Mouse (Mus musculus): ENCODE results near the gene Nkapl.
"Not testable (repeated sequence)": the region's sequence is repeated elsewhere in the genome, so short reads cannot be mapped to it uniquely, and the experiment has no call there.

The Nkapl gene

DNA sequence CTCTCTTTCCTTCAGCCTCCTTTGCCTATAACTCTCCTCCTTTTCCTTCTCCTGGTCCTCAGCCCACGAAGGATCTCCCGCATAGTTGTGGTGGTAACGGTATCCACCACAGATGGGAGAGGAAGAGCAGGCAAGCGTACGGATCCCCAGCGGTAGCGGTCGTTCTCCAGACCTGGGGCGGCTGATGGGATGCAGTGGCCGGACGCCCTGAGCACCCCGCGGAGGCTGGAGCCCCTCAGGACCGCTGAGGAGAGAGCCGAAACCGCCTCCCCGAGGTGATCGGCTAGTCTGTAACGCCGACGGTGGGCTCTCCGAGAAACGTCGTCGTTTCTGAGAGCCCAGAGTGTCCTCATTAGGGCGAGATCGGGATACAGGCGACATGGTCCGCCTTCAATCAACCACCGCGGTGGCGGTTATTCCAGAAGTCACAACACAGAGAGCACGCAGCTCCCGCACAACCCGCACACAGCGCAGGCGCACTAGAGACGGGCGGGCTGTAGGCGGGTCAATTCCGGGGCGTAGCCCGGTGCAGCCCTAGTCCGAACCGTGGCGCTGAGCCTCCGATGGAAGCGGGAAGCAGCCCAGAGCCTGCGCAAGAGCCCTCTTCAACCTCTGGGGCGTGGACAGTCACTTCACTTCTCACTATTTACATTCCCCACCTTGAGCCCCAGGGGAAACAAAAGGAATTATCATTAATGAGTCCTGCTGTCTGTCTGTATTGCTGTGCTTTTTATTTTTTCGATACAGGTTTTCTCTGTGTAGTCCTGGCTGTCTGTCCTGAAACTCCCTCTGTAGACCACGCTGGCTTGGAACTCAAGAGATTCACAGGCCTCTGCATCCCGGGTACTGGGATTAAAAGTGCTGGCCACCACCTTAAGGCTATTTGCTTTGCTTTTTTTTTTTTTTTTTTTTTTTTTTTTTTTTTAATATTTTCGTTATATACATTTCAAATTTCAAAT is at the start of gene Nkapl:
TSS of gene Nkapl (minus strand) at position 449 of the 959 bp plus-strand sequence.
- DNase-seq (ENCODE audit: low spot score in 2 of 2), result peak; percentile 53 to 79

DNA sequence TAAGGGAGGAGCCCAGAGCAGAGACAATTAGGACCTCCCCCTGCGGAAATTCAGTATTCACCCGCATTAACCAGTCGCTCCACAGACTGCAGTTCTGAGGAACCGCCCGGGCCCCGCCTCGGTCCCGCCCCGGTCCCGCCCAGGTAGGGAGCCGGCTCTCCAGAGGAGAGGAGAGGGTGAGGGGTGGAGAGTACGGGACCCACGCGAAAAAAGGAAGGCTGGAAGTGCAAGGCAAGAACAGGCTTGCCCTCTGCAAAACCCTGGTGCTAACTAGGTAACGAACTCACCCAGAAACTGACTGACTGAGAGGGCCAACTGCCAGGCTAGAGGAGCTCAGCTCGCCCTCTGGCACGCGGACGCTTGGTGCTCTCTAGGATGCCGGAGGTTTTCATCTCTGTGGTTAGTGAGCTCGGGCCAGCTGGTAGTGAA is 37.9 kb upstream of the Nkapl start:
- peak; percentile 68 to 76 for DNase-seq (ENCODE audit: low spot score in 2 of 2)

GRCm38 (mm10) chr13:21502296-21502695 is 34.0 kb upstream of the Nkapl start:
- no peak for DNase-seq (ENCODE audit: low spot score in 2 of 2)

DNA sequence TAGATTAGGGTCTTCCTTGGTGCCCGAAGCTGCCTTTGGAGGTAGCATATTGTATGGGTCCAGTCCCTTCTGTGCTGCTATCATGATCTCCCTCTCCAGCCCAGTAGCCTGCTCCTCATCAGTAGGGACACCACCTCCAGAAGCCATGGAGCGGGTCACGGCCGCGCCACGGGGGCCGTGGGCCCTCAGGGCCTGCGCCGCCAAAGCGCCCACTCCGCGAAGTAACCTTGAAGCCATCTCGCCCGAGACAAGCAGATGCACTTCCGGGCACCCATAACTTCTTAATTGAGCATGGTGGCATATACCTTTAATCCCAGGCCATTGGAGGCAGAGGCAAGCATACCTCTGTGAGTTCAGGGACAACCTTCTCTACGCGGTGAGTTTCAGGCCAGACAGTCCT is 32.9 kb upstream of the Nkapl start, which contains the start of gene Gm11273:
TSS of gene Gm11273 (minus strand) at position 237 of the 400 bp plus-strand sequence.
- DNase-seq (ENCODE audit: low spot score in 2 of 2), result not testable (repeated sequence)

DNA sequence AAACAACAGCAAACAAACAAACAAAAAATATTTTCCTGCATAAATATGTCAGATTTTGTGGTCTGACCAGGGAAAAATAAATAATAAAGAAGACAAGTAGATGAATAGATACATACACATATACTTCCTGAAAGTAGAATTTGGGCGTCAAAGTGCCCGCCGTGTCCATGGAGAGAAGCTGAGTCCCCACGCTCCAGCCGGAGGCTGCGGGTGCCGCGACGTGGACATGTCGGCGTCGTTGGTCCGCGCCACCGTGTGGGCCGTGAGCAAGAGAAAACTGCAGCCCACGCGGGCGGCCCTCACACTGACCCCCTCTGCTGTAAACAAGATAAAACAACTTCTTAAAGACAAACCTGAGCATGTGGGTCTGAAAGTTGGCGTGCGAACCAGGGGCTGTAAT is 26.8 kb upstream of the Nkapl start, which contains the start of gene AK157302:
TSS of gene AK157302 (plus strand) at position 144 of the 400 bp plus-strand sequence.
- DNase-seq (ENCODE audit: low spot score in 2 of 2), result peak in 1 of 2 experiments; percentile 36

GRCm38 (mm10) chr13:21492847-21493246 is 24.5 kb upstream of the Nkapl start:
- no peak for DNase-seq (ENCODE audit: low spot score in 2 of 2)

DNA sequence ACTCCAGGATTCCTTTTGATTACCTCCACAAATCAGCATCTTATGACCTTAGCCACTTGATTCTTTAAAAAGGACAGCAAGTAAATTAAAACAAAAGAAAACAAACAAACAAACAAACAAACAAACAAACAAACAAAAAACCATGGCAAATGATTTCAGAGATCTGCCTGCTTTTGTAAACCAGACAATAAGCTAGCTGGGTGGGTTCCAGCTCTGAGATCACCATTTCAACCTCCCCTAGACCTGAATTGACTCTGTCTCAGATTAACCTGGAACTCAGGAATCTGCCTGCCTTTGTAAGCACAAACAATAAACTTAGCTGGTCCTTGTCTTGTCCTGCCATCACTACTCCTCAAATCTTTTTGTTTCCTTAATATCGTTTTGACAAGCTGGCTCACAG is 18.6 kb upstream of the Nkapl start:
- no peak for DNase-seq (ENCODE audit: low spot score in 2 of 2)

DNA sequence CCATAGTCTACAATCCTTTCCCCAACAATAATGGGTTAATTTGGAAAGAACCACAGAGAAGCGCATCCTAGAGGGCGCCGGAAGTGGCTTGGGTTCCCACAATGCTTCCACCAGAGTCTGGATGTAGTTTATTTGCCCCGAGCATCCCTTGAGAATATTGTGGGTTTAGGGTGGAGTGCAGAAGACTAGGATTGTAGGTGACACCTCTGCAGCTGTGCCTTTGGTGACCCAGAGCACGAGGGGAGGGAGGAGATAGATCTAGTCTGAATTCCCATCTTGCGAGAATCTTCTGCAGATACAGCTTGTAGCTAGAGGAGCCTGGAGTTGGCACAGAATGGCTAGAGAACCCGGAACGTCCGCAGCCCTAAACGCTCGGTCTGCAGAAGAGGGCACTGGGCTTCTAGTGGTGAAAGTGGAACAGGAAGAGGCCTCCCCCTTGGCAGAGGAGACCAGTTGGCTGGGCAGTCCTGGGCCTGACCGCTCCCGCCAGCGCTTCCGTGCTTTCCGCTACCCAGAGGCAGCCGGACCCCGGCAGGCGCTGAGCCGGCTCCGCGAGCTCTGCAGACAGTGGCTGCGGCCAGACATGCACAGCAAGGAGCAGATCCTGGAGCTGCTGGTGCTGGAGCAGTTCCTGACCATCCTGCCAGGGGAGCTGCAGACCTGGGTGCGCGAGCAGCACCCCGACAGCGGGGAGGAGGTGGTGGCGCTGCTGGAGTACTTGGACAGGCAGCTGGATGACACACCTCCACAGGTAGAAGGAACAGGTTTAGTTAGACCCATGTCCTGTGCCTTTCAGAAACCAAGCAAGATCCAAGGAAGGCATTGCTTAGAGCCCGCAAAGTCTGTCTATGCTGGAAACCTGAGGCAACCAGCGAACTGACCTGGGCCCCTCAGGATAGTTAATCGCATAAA is 10.7 kb upstream of the Nkapl start, which contains the start of the genes Zkscan4 and Gm10065:
TSS of gene Zkscan4 (plus strand) at position 149 of the 912 bp plus-strand sequence.
TSS of gene Gm10065 (minus strand) at position 683 of the 912 bp plus-strand sequence.
- DNase-seq (ENCODE audit: low spot score in 2 of 2), result peak; percentile 5 to 18

- no peak for DNase-seq (ENCODE audit: low spot score in 2 of 2)
Measured at GRCm38 (mm10) chr13:21472427-21472826, 4.1 kb upstream of the Nkapl start.

GRCm38 (mm10) chr13:21469097-21469496 is 788 bp upstream of the Nkapl start:
- DNase-seq (ENCODE audit: low spot score in 2 of 2), result no peak

- no peak for DNase-seq (ENCODE audit: low spot score in 2 of 2)
Measured at GRCm38 (mm10) chr13:21467336-21467735, 973 bp downstream of the Nkapl start.

DNA sequence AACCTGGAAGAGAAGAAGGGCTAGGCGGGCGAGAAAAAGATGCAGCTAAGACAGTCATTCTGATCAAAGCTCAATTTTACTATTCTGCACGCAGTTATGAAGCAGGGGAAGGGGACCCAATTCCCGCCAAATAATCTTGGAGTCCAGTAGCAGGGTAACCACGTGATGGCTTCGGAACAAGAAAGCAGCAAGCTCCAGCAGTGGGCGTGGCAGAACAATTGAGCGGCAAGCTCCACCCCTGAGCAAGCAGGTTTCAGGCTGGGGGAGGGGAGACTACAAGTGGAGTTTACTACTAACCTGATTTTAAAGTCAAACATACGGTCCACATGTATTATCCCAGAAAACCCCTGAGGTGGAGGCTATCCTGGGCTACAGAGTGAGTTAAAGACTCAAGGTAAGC is 5.8 kb downstream of the Nkapl start:
- DNase-seq (ENCODE audit: low spot score in 2 of 2), result not testable (repeated sequence)

DNA sequence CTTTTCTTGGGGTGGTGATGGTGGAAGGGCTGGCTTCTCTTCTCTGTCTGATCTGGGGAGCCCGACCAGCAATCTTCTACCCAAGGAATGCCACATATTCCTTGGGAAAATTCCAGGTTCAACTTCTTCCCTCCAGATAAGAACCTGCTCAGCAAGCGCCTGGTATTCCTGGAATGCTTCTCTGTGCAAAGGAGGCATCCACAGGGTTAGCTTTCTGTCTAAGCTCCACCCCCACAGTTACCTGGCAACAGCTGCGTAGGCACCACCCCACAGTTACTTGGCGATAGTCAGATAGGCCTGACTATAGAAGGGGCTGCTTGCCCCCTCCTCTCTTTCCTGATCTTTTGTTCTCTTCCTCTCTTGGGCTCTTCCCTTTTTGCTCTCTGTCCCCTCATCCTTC is 12.0 kb downstream of the Nkapl start:
- DNase-seq (ENCODE audit: low spot score in 2 of 2), result no peak

DNA sequence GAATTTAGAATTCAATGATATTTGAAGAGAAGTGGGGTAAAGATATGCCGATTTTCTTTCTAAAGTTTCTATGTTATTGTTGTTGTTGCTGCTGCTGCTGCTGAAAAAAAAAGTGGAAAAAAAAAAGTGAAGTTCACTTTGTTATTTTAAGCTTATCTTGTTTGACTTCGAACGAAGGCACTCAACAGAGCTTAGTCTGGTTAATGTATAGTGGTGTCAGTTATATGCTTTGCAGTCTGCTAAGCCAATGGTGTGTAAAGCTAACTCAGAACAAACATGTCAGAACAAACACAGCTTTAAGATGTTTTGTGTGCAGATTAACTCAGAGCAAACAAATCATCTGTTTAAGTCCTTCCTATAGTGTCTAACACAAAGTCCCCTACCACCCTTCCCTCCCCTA is 14.2 kb downstream of the Nkapl start:
- DNase-seq (ENCODE audit: low spot score in 2 of 2), result no peak

- DNase-seq (ENCODE audit: low spot score in 2 of 2), result peak; percentile 55 to 72
Measured at GRCm38 (mm10) chr13:21453449-21453848, 14.9 kb downstream of the Nkapl start, which contains the start of gene Zscan26. TSS of gene Zscan26 (minus strand) at chr13:21453730.

GRCm38 (mm10) chr13:21453042-21453441 is 15.3 kb downstream of the Nkapl start:
- DNase-seq (ENCODE audit: low spot score in 2 of 2), result no peak

DNA sequence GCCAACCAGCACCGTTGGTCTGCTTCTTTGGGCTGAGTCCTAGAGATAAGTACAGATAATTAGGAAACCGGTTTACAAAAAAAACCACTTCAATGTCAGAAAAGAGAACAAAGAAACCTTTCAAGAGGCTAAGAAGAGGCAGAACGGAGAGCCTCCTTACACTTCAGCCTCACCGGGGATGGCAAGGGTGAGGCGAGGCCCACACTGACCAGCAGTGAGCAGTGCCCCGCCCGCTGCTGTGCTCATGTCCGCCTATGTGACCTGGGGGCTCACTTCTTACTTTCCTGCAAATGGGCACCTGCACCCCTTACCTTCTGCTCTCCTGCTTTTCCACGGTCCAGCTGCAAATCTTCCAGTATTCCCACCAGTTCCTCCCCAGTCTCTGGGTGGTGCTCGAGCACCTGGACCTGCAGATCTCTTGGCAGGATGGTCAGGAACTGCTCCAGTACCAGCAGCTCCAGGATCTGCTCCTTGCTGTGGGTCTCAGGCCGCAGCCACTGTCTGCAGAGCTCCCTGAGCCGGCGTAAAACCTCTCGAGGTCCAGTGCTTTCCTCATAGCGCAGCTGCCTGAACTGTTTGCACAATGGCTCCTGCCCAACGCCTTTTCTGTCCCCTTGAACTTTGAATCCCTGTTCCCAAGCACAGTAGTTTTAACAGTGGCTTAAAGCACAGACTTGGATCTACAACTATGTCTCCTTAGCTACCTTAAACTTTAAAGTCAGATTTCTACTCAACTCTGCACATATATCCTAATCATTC is 20.3 kb downstream of the Nkapl start:
- no peak for DNase-seq (ENCODE audit: low spot score in 2 of 2)

DNA sequence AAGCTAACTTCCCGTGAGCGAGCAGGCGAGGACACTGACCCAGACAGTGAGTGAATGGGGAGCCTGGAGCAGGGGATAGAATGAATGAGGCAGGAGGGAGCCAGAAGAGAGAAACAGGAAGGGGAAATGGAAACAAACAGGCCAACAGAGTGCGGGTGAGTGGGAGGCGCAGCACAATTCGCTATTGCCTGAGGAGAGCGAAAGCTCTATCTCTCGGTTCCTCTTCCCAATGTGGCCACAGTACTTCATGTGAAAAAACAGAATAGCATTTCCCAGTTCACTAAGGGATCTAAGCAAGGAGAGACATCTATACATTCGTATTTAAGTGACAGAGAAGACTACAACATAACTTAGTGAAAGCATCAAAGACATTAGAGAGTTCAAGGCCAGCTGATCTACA is 21.5 kb downstream of the Nkapl start:
- DNase-seq (ENCODE audit: low spot score in 2 of 2), result no peak

GRCm38 (mm10) chr13:21441207-21441572 is 27.1 kb downstream of the Nkapl start:
- DNase-seq (ENCODE audit: low spot score in 2 of 2), result no peak

- peak; percentile 35 to 61 for DNase-seq (ENCODE audit: low spot score in 2 of 2)
Measured at GRCm38 (mm10) chr13:21440503-21441206, 27.7 kb downstream of the Nkapl start, which contains the start of gene Pgbd1. TSS of gene Pgbd1 (minus strand) at chr13:21441058.

Measured in spleen, postnatal 10 days (tissue).